Mouse (Mus musculus) right cerebral cortex, adult 2 months (tissue): Measurements from ENCODE around the gene Sec24c.
"Not testable (repeated sequence)": the region's sequence is repeated elsewhere in the genome, so short reads cannot be mapped to it uniquely, and the experiment has no call there.

Source experiments
- DNase-seq, 2 experiments: peaks; one replicate each; pipeline ENCODE4 v3.0.0; 2021 to 2022; ENCODE audit warnings: low spot score in 2 of 2

Sec24c gene

DNA sequence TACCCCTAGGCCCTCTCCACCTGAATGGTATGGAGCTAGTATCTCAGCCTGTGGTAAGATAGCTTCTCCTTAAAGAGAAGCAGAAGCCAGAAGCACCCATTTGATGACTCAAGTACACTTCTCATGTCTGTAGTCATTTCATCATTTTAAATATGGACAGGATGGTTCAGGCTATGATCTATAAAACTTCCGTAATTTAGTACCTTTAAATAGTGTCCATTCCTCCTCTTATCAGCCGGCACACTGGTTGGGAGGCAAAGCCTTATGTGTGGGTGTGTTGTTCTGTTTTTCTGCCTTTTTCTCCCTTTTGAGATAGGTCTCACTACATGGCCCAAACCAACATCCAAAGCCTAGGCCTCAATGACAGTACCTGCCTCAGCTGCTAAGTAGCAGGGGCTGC, 24.4 kb downstream of the Sec24c start:
- no peak for DNase-seq

- no peak for DNase-seq
These were observed 26.3 kb downstream of the Sec24c start for GRCm38 (mm10) chr14:20700362-20700761.

- DNase-seq: no peak
These were observed 27.4 kb downstream of the Sec24c start for GRCm38 (mm10) chr14:20701554-20701953.

GRCm38 (mm10) chr14:20702096-20702740, 28.1 kb downstream of the Sec24c start:
- DNase-seq: no peak

DNA sequence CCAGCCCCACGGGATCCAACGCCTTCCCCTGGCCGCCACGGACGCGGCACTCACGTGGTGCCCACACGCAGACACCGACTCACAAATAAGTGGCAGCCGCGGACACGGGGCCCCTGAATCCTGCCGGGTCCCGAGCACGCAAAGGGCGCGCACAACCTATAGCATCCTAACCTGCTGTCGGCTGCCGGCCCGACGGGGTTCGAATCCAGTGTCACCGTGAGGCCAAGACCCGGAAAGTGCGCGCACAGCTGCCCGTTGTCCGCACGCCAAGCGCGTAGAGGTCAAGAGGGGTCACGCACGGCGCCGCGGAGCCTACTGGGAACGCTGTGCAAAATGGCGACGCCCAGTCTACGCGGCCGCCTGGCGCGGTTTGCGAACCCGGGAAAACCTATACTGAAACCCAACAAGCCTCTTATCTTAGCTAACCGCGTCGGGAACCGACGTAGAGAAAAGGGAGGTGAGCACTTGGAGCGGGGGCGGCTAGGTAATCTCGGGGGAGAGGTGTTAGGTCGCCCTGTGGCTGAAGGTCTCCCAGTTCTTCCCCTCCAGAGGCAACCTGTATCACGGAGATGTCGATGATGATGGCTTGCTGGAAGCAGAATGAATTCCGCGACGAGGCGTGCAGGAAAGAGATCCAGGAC, 28.8 kb downstream of the Sec24c start, which contains the start of gene Chchd1:
Gene Chchd1 (plus strand): TSS at position 266 of the 641 bp plus-strand sequence.
- DNase-seq: peak; percentile 94

DNA sequence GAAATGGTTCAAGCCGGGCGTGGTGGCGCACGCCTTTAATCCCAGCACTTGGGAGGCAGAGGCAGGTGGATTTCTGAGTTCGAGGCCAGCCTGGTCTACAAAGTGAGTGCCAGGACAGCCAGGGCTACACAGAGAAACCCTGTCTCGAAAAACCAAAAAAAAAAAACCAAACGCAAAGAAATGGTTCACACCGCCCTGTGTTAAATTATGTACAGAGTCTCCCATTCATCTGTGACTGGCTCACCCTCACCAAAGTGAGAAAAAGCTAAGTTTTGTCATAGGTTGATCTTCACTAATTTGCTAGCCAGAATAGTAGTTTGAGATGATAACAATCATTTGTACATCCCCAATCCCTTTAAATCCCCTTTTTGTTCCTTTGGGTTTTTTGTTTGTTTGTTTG, 29.4 kb downstream of the Sec24c start:
- not testable (repeated sequence) for DNase-seq

GRCm38 (mm10) chr14:20707201-20708190, 33.4 kb downstream of the Sec24c start, which contains the start of gene Zswim8:
TSS of gene Zswim8 (plus strand) at chr14:20707552.
- DNase-seq: peak; percentile 90 to 95

- no peak for DNase-seq
These were observed 34.1 kb downstream of the Sec24c start for GRCm38 (mm10) chr14:20708239-20708638.

DNA sequence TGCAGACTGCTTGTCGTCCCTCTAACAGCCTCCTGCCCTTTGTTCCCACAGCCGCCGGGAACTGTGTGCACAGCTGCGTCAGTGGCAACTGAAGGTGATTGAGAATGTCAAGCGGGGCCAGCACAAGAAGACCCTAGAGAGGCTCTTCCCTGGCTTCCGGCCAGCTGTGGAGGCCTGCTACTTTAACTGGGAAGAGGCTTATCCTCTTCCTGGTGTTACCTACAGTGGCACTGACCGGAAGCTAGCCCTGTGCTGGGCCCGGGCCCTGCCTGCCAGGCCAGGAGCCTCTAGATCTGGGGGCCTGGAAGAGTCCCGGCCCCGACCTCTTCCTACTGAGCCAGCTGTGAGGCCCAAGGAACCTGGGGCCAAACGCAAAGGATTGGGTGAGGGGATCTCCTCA, 39.7 kb downstream of the Sec24c start:
- no peak for DNase-seq

DNA sequence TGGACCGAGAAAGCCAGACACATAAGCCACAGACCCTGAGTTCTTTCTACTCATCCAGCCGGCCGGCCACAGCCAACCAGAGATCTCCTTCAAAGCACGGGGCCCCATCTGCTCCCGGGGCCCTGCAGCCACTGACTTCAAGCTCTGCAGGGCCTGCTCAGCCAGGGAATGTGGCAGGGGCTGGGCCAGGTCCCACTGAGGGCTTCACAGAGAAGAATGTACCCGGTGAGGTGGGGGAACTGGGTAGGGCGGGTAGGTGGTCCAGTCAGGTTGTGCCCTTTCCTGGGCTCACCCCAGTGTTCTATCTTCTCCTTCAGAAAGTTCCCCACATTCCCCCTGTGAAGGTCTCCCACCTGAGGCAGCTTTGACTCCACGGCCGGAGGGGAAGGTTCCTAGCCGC, 44.3 kb downstream of the Sec24c start:
- no peak for DNase-seq

DNA sequence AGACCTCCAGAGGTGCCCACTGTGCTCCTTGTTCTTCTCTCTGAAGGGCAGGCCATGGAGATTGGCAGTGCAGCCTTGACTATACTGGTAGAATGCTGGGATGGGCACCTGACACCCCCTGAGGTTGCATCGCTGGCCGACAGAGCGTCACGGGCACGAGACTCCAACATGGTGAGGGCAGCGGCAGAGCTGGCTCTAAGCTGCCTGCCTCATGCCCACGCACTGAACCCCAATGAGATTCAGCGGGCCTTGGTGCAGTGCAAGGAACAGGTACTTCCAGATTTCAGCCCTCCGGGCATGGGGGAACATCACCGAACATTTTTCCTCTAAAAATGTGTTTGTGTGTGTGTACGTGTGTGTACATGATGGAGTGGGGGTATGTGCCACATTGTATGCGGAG, 45.7 kb downstream of the Sec24c start:
- DNase-seq: no peak

DNA sequence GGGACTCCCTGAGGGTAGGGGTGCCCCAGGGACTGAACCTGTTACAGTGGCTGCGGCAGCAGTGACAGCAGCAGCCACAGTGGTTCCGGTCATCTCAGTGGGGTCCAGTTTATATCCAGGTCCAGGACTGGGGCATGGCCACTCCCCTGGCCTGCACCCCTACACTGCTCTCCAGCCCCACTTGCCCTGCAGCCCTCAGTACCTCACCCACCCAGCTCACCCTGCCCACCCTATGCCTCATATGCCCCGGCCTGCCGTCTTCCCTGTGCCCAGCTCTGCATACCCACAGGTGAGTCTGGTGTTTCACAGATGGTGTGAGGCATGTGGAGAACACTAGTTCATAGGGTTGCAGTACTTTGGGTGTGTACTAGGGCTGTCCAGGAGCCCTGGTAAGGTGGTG, 47.3 kb downstream of the Sec24c start:
- DNase-seq: no peak

DNA sequence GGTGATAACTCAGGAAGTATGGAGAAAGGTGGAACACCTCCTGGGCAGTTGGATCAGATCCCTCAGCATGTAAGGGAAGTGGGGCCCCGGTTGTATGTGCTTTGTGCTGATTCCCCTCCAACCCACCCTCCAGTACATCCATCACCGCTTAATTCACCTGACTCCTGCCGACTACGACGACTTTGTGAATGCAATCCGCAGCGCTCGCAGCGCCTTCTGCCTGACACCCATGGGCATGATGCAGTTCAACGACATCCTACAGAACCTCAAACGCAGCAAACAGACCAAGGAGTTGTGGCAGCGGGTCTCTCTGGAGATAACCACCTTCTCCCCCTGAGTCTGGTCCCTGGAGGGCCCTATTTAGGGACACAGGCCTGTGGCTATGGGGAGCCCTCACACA, 48.9 kb downstream of the Sec24c start:
- no peak for DNase-seq

GRCm38 (mm10) chr14:20724043-20724442, 49.9 kb downstream of the Sec24c start:
- peak; percentile 74 to 83 for DNase-seq

- DNase-seq: no peak
These were observed 51.7 kb downstream of the Sec24c start for GRCm38 (mm10) chr14:20725660-20726339.

- no peak for DNase-seq
These were observed 55.8 kb downstream of the Sec24c start for GRCm38 (mm10) chr14:20729871-20730270.

GRCm38 (mm10) chr14:20730853-20731602, 56.9 kb downstream of the Sec24c start:
- no peak for DNase-seq

DNA sequence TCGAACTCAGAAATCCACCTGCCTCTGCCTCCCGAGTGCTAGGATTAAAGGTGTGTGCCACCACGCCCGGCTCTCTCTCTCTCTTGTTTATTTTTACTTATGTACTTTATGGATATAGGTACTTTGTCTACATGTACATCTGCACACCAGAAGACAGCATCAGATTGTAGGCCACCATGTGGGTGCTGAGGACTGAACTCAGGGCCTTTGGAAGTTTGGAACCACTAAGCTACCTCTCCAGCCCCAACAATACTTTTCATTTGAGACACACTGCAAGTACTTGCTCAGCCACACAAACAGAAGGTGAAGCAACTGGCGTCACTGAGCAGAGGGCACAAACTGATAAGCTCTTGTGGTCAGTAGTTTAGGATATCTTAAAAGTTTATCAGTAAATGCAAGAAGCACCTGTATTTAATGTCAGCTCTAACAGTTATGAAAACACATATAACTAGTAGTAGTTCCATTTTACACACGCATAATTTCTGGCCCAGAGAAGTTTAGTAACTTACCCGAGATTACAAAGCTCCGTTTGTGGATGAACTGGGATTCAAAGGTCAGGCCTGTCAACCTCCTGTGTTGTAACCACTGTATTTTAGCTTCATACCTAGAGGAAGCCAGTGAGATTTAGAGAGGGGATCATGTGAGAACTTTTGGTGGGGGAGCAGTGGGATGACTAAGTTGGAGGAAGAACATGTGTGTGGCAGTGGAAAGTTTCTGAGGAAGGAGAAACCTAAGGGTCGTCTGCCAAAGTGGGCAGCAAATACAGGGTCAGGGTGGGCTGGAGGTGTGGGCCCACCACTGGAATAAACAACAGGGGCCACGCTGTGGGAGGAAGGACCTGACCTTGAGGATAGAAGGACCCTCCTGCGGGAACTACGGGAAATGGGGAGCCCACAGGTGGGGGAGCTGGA, 59.2 kb downstream of the Sec24c start:
- DNase-seq: no peak

GRCm38 (mm10) chr14:20733952-20734774, 60.1 kb downstream of the Sec24c start, which contains the start of gene Ndst2:
TSS of gene Ndst2 (minus strand) at chr14:20734562.
- DNase-seq: peak; percentile 72 to 85
